Mouse (Mus musculus) midbrain, embryonic 12.5 days (tissue): ENCODE data around the gene Ly6g6e. TPM values are rescaled to one million over a fixed set of nuclear protein-coding genes. Genes with fewer than 3 reads are reported as not detected.

Source experiments
- ATAC-seq: fragments of 200-750 bp; cut with Nextera tagmentation; 2 replicates; pipeline ENCODE4 v1.8.0; 2017; ENCODE audit warnings: low read depth, moderate TSS enrichment, moderate library complexity; ENCODE audit not compliant: low FRiP score
- H3K27ac ChIP-seq: fragments of 300-500 bp; sonication (generic); replicated peaks from 2 replicates; pipeline ENCODE4 v1.5.1; 2016; ENCODE audit warnings: mild to moderate bottlenecking
- H3K27me3 ChIP-seq: fragments of 300-500 bp; sonication (generic); 2 replicates; pipeline ENCODE4 v1.6.1; 2016; ENCODE audit warnings: mild to moderate bottlenecking
- H3K36me3 ChIP-seq: fragments of 300-500 bp; sonication (generic); 2 replicates; pipeline ENCODE4 v1.6.1; 2016
- H3K4me1 ChIP-seq: fragments of 300-500 bp; sonication (generic); 2 replicates; pipeline ENCODE4 v1.6.1; 2016
- H3K4me2 ChIP-seq: fragments of 300-500 bp; sonication (generic); replicated peaks from 2 replicates; pipeline ENCODE4 v1.6.1; 2016; ENCODE audit warnings: mild to moderate bottlenecking, moderate library complexity
- H3K4me3 ChIP-seq: fragments of 300-500 bp; sonication (generic); 2 replicates; pipeline ENCODE4 v1.5.1; 2016; ENCODE audit warnings: mild to moderate bottlenecking
- H3K9ac ChIP-seq: fragments of 300-500 bp; sonication (generic); replicated peaks from 2 replicates; pipeline ENCODE4 v1.6.1; 2016; ENCODE audit warnings: mild to moderate bottlenecking, moderate library complexity
- H3K9me3 ChIP-seq: fragments of 300-500 bp; sonication (generic); 2 replicates; pipeline ENCODE4 v1.6.1; 2016; ENCODE audit warnings: mild to moderate bottlenecking
- WGBS: fragments of 180-500 bp; shearing (Covaris S2); methylation state at CpG from one replicate; pipeline ENCODE4 v1.1.7; 2016; 5-methylcytosine and 5-hydroxymethylcytosine counted together
- polyA plus RNA-seq: library from polyadenylated mRNA; unstranded; fragments of >200 nt; fragmentation: Nextera tagmentation; extraction: Ambion mirVana; gene quantifications from 2 replicates; pipeline ENCODE4 v1.2.1, GENCODE M21; 2016

Ly6g6e gene
- polyA plus RNA-seq, 1 experiment from 2014 or later: 0.24 TPM

GRCm38 (mm10) chr17:35080710-35081109, 4.0 kb downstream of the Ly6g6e start:
- peaks cover 18% of the 10 kb centered on the region for H3K4me1 ChIP-seq
- no peak overlapping the region for H3K9ac ChIP-seq
- H3K36me3 ChIP-seq: no peaks in the 10 kb centered on the region
- no peak overlapping the region for H3K27ac ChIP-seq
- no peak overlapping the region for H3K4me3 ChIP-seq
- ATAC-seq: no peak
- no peaks in the 10 kb centered on the region for H3K9me3 ChIP-seq
- H3K4me2 ChIP-seq: no peak overlapping the region
- peaks cover 11% of the 10 kb centered on the region for H3K27me3 ChIP-seq
- WGBS: 90% methylated on average over 4 of the region's 4 CpGs

- no peak overlapping the region for H3K4me2 ChIP-seq
- no peaks in the 10 kb centered on the region for H3K36me3 ChIP-seq
- H3K9ac ChIP-seq: no peak overlapping the region
- no peaks in the 10 kb centered on the region for H3K9me3 ChIP-seq
- peaks cover 1% of the 10 kb centered on the region for H3K4me1 ChIP-seq
- WGBS: 86% methylated on average over 16 of the region's 16 CpGs
- ATAC-seq: no peak
- H3K27me3 ChIP-seq: peaks cover 5% of the 10 kb centered on the region; the same call in 1 of the 2 replicates
- H3K27ac ChIP-seq: no peak overlapping the region
- no peak overlapping the region for H3K4me3 ChIP-seq
Measured at GRCm38 (mm10) chr17:35082841-35083576, 6.3 kb downstream of the Ly6g6e start.

GRCm38 (mm10) chr17:35083929-35084497, 7.3 kb downstream of the Ly6g6e start:
- Histone ChIP-seq H3K27me3 (peaks cover 5% of the 10 kb centered on the region; the same call in 1 of the 2 replicates), H3K9ac (no peak overlapping the region), H3K4me3 (no peak overlapping the region), H3K4me1 (no peaks in the 10 kb centered on the region), H3K36me3 (no peaks in the 10 kb centered on the region), H3K27ac (no peak overlapping the region), H3K9me3 (no peaks in the 10 kb centered on the region), H3K4me2 (no peak overlapping the region)
- no peak for ATAC-seq
- WGBS: 89% methylated on average over 3 of the region's 3 CpGs

- H3K4me1 ChIP-seq: peaks cover 7% of the 10 kb centered on the region
- H3K27me3 ChIP-seq: no peaks in the 10 kb centered on the region
- WGBS: 87% methylated on average over 7 of the region's 7 CpGs
- H3K9ac ChIP-seq: no peak within 1 kb of the TSS
- no peak within 1 kb of the TSS for H3K27ac ChIP-seq
- H3K9me3 ChIP-seq: no peaks in the 10 kb centered on the region
- H3K4me2 ChIP-seq: no peak within 1 kb of the TSS
- ATAC-seq: no peak
- no peaks in the 10 kb centered on the region for H3K36me3 ChIP-seq
- H3K4me3 ChIP-seq: no peak within 1 kb of the TSS
Measured at GRCm38 (mm10) chr17:35085208-35085865, 8.6 kb downstream of the Ly6g6e start, which contains the start of gene Ly6g6f. Gene Ly6g6f, minus strand, starts transcription at chr17:35085610.

- H3K27ac ChIP-seq: no peak overlapping the region
- 54% methylated on average over 2 of the region's 2 CpGs for WGBS
- peaks cover 20% of the 10 kb centered on the region for H3K36me3 ChIP-seq
- H3K9ac ChIP-seq: no peak overlapping the region
- ATAC-seq: no peak
- H3K4me3 ChIP-seq: no peak overlapping the region
- no peak overlapping the region for H3K4me2 ChIP-seq
- H3K4me1 ChIP-seq: peaks cover 13% of the 10 kb centered on the region
- H3K9me3 ChIP-seq: no peaks in the 10 kb centered on the region
- no peaks in the 10 kb centered on the region for H3K27me3 ChIP-seq
Measured at GRCm38 (mm10) chr17:35088151-35088550, 11.4 kb downstream of the Ly6g6e start.

GRCm38 (mm10) chr17:35088825-35089644, 12.3 kb downstream of the Ly6g6e start, which contains the start of gene Abhd16a:
Gene Abhd16a, plus strand, starts transcription at chr17:35089263.
- no peaks in the 10 kb centered on the region for H3K9me3 ChIP-seq
- peaks cover 13% of the 10 kb centered on the region for H3K4me1 ChIP-seq
- H3K9ac ChIP-seq: peak within 1 kb of the TSS; percentile 82
- 4% methylated on average over 66 of the region's 67 CpGs for WGBS
- peak within 1 kb of the TSS; percentile 68 for H3K4me3 ChIP-seq
- H3K27me3 ChIP-seq: no peaks in the 10 kb centered on the region
- H3K4me2 ChIP-seq: peak within 1 kb of the TSS; percentile 59
- H3K36me3 ChIP-seq: peaks cover 23% of the 10 kb centered on the region
- H3K27ac ChIP-seq: peak within 1 kb of the TSS; percentile 97
- peak; percentile 98 for ATAC-seq

- H3K27me3 ChIP-seq: no peaks in the 10 kb centered on the region
- peak overlapping the region; percentile 68 for H3K4me3 ChIP-seq
- H3K4me1 ChIP-seq: peaks cover 13% of the 10 kb centered on the region
- peaks cover 33% of the 10 kb centered on the region for H3K36me3 ChIP-seq
- H3K9me3 ChIP-seq: no peaks in the 10 kb centered on the region
- peak overlapping the region; percentile 82 for H3K9ac ChIP-seq
- no peak overlapping the region for H3K27ac ChIP-seq
- peak overlapping the region; percentile 59 for H3K4me2 ChIP-seq
- 74% methylated on average over 8 of the region's 8 CpGs for WGBS
- ATAC-seq: no peak
Measured at GRCm38 (mm10) chr17:35090166-35090932, 13.6 kb downstream of the Ly6g6e start.

GRCm38 (mm10) chr17:35092403-35093198, 15.9 kb downstream of the Ly6g6e start:
- no peak overlapping the region for H3K9ac ChIP-seq
- no peak for ATAC-seq
- no peak overlapping the region for H3K4me2 ChIP-seq
- no peaks in the 10 kb centered on the region for H3K9me3 ChIP-seq
- H3K27ac ChIP-seq: no peak overlapping the region
- no peak overlapping the region for H3K4me3 ChIP-seq
- peaks cover 54% of the 10 kb centered on the region for H3K36me3 ChIP-seq
- H3K27me3 ChIP-seq: no peaks in the 10 kb centered on the region
- WGBS: 91% methylated on average over 14 of the region's 14 CpGs
- peaks cover 13% of the 10 kb centered on the region for H3K4me1 ChIP-seq

GRCm38 (mm10) chr17:35094475-35095365, 18.0 kb downstream of the Ly6g6e start:
- H3K4me1 ChIP-seq: peaks cover 12% of the 10 kb centered on the region
- no peaks in the 10 kb centered on the region for H3K27me3 ChIP-seq
- H3K36me3 ChIP-seq: peaks cover 75% of the 10 kb centered on the region
- H3K4me2 ChIP-seq: no peak overlapping the region
- ATAC-seq: no peak
- H3K27ac ChIP-seq: no peak overlapping the region
- H3K9ac ChIP-seq: no peak overlapping the region
- 91% methylated on average over 15 of the region's 15 CpGs for WGBS
- no peak overlapping the region for H3K4me3 ChIP-seq
- H3K9me3 ChIP-seq: no peaks in the 10 kb centered on the region

- no peak for ATAC-seq
Measured at GRCm38 (mm10) chr17:35096597-35096996, 19.9 kb downstream of the Ly6g6e start.

More at GRCm38 (mm10) chr17:35096597-35096996, 19.9 kb downstream of the Ly6g6e start:
- WGBS: 87% methylated on average over 12 of the region's 12 CpGs
- Histone ChIP-seq H3K9me3 (no peaks in the 10 kb centered on the region), H3K9ac (0 out of 2 replicates have a peak overlapping the region, but pooled peaks have one; percentile 34), H3K36me3 (peaks cover 89% of the 10 kb centered on the region), H3K4me1 (no peaks in the 10 kb centered on the region), H3K4me2 (no peak overlapping the region), H3K4me3 (no peak overlapping the region), H3K27me3 (no peaks in the 10 kb centered on the region), H3K27ac (no peak overlapping the region)
